Mouse (Mus musculus) E14TG2a.4 (cell line): ENCODE results near the gene Hmg20a.
A peak's percentile ranks its signal among the peaks of the same experiment; 100 is the strongest.

Experiments used
- H3K27me3 ChIP-seq: 2 replicates; pipeline ENCODE4 v1.6.1; 2014; ENCODE audit warnings: low read length, control low read depth; ENCODE audit not compliant: insufficient read depth
- H3K36me3 ChIP-seq: 2 replicates; pipeline ENCODE4 v1.6.1; 2014; ENCODE audit warnings: low read length, control low read depth; ENCODE audit not compliant: insufficient read depth
- H3K4me1 ChIP-seq: replicated peaks from 2 replicates; pipeline ENCODE4 v1.6.1; 2014; ENCODE audit warnings: low read depth, low read length, control low read depth
- H3K4me3 ChIP-seq: replicated peaks from 2 replicates; pipeline ENCODE4 v1.5.1; 2014; ENCODE audit warnings: mild to moderate bottlenecking, low read length
- H3K9me3 ChIP-seq: 2 replicates; pipeline ENCODE4 v1.6.1; 2014; ENCODE audit warnings: low read length, control low read depth
- CTCF ChIP-seq: conservative IDR thresholded peaks from 2 replicates; pipeline ENCODE4 v1.5.1; 2014; ENCODE audit warnings: low read length
- NANOG ChIP-seq: IDR thresholded peaks from 2 replicates; pipeline ENCODE4 v1.6.1; 2014; ENCODE audit warnings: borderline replicate concordance, low read length, mixed read lengths
- POU5F1 ChIP-seq: IDR thresholded peaks from 2 replicates; pipeline ENCODE4 v1.6.1; 2014; ENCODE audit warnings: low read length, borderline replicate concordance

Gene Hmg20a

DNA sequence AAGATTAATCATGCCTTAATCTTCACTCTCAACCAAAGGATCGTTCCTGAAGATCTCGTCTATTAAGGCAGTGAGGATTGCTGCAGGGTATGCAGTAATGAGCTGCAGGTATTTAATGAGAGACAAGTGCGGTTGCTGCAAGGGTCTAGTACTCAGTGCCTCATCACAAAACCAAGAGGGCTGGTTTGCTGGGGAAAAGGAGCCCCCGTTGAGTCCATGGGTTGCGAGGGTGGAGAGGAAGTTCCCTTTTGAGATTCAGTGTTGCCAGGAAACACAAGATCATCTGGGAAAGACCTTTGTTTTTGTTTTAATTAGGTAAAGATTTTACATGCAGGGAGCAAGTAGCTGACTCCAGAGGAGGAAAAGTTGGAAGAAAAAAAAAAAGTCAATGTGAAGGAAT is 86.1 kb downstream of the Hmg20a start:
- H3K27me3 ChIP-seq: no peaks in the 10 kb centered on the region; the same call in 1 of the 2 replicates
- H3K4me1 ChIP-seq: peaks cover 88% of the 10 kb centered on the region
- TF ChIP-seq POU5F1: no peak
- no peak for TF ChIP-seq NANOG
- no peak for TF ChIP-seq CTCF
- H3K9me3 ChIP-seq: no peaks in the 10 kb centered on the region
- H3K36me3 ChIP-seq: no peaks in the 10 kb centered on the region
- H3K4me3 ChIP-seq: no peak overlapping the region

DNA sequence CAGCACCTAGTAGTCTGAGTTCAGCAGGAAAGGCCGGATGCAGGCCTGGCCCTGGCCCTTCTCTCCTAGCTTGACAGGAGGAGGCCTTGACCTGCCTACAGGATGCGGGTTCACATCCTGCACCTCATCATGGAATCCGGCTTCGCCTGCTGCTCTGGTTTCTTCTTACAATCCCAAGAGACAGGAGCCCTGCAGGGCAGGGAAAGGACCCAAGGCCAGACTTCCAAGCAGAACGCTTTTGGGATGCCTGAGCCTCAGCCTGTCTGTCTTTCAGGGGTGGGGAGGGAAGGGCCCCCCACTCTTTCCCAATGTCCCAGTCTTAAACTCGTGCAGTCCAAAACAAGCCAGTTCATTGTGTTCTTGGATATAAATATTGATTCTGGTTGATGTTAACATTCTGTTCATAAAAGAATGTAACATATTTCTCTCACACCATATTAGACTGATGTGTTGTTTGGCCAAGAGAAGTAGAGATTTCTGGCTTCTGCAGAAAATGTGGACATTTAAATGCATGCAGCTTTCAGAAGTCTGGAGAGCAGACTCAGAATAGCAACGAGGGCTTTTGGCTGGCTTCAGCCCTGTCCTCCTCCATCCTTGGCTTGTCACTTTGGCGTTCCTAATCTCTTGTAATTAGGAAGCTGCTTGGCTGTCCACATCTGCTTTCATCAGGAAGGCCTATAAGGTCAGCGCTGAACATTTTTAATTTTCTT is 86.8 kb downstream of the Hmg20a start:
- Histone ChIP-seq H3K4me3 (peak overlapping the region; percentile 78; the same call in 1 of the 2 replicates), H3K27me3 (no peaks in the 10 kb centered on the region; the same call in 1 of the 2 replicates), H3K9me3 (no peaks in the 10 kb centered on the region), H3K36me3 (no peaks in the 10 kb centered on the region), H3K4me1 (peaks cover 84% of the 10 kb centered on the region)
- TF ChIP-seq CTCF: no peak
- no peak for TF ChIP-seq NANOG
- no peak for TF ChIP-seq POU5F1

DNA sequence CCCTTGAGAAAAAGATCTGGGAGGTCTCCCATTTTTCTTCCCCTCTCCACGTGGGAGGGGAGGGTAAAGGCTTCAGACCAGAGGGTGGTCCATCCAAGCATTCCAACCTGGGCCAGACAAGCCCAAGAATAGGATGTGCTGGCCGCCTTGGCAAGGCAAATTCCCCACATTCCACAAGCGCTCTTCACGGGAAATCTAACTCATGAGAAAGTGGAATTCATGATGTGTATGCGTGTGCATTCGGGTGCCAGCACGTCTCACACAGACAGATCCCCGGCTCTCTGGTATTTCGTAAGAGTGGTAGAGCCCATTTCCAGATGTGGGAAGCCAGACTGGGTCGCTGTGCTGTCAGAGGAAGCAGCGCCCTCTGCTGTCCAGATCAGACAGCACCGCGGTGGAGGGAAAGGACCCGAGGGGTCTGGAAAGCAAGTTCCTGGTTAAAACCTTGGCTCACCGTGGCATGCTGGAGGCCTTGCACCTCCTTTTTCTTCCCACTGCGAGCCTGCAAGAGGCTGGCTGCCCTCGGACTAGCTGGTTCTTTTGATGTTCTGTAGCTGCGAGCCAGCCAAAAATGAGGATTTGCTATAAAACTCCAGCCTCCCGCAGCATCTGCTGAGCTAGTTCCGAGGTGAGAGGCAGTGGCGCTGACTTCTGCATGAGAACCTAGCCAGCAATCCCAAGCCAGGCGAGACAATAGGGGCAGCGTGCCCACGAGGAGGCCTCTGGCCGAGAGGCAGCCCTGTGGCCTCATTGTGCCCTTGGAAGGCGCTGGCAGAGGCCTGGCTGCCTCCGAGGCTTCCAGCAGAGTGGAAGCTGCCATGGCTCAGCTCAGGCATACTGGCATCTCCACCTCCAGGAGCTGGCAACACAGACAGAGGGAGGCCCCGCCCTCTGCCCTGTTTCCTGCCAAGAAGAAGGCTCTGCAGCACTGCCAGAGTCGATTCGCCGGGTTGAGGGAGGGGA is 87.7 kb downstream of the Hmg20a start:
- TF ChIP-seq POU5F1 (no peak), CTCF (peak; percentile 81)
- no peaks in the 10 kb centered on the region; the same call in 1 of the 2 replicates for H3K27me3 ChIP-seq
- H3K9me3 ChIP-seq: no peaks in the 10 kb centered on the region
- H3K4me1 ChIP-seq: peaks cover 85% of the 10 kb centered on the region
- H3K4me3 ChIP-seq: peak overlapping the region; percentile 78
- no peaks in the 10 kb centered on the region for H3K36me3 ChIP-seq

DNA sequence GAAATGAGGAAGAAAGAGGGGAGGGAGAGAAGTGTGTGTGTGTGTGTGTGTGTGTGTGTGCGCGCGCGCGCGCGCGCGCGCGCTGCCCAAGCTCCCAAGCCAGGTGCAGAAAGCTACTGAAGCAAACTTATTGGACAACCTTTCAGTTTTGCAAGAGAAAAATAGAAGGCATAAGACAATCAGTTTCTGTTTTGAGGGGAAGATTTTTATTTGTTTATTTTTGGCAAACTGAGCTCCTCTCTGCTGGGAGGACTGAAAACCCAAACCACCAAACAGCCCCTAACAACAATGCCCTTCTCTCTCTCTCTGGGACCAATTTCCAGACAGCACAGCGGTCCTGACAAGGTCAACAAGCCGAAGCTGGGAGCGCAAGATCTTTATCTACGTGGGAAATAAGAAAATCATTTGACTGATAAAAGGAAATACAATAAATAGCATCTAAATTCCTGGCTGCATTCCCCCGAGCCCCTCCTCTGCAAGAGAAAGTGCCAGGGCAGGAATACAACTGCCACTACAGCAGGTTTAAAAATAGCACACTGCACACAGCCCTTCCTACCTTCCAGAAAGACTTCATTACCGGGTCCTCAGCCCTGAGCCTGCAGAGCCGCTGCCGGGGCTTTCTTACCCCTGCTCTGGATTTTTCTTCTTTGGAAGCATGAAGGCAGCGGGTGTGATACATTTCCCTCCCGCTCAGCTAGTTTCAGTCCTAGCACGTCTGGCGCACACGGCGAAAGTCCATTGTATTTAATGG is 88.7 kb downstream of the Hmg20a start:
- Histone ChIP-seq H3K36me3 (no peaks in the 10 kb centered on the region), H3K4me1 (peaks cover 82% of the 10 kb centered on the region), H3K27me3 (no peaks in the 10 kb centered on the region; the same call in 1 of the 2 replicates), H3K4me3 (peak overlapping the region; percentile 78), H3K9me3 (no peaks in the 10 kb centered on the region)
- TF ChIP-seq NANOG (no peak), CTCF (no peak), POU5F1 (no peak)

DNA sequence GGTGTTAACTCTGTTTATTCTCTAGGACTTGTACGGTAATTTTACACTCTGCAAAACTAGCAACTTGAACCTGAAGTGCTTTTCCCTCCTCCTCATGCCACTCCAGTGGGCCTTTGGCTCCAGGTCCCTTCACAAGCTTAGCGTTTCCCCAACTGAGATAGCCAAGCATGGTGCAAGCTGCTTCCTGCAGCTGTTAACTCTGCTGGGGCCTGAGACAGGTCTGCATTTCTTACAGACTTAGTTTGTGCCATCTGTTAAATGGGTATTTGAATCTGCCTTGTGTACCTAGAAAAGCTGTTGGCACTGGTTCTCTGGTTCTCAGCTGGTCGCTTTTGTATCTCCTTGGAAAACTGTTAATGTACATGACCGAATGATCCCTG is 89.3 kb downstream of the Hmg20a start:
- TF ChIP-seq POU5F1 (no peak), CTCF (no peak), NANOG (no peak)
- Histone ChIP-seq H3K9me3 (no peaks in the 10 kb centered on the region), H3K36me3 (no peaks in the 10 kb centered on the region), H3K27me3 (no peaks in the 10 kb centered on the region; the same call in 1 of the 2 replicates), H3K4me1 (peaks cover 79% of the 10 kb centered on the region), H3K4me3 (peak overlapping the region; percentile 78)

DNA sequence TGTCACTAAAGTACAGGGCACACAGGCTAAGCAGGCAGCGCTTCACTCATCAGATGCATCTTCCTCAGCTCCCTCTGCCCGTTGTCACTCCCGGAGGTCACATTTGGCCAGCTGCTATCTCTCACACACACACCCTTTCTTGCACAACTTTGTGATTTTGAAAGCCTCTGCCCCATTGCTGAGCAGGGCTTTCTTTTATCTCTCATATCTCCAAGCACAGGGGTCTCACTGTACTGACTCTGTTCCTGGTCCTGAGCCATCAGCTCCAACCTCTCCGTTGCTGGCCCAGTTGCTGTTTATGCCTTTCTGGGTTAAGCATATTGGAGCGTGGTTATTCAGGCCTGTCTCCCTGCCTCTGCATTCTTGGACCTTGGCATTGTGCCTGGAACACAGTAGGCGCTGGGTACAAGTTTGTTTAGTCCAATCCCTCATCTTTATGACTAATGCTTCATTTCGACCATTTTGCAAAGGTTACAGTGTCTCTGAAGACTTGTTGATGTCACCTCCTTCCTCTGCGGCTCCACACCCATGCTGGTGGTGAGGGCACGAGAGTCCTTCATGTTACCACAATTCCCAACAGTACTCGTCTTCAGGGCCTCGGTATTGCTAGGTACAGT is 90.5 kb downstream of the Hmg20a start:
- no peak for TF ChIP-seq NANOG
- no peak for TF ChIP-seq POU5F1
- no peak for TF ChIP-seq CTCF
- Histone ChIP-seq H3K4me3 (no peak overlapping the region), H3K27me3 (no peaks in the 10 kb centered on the region; the same call in 1 of the 2 replicates), H3K9me3 (no peaks in the 10 kb centered on the region), H3K4me1 (peaks cover 79% of the 10 kb centered on the region), H3K36me3 (no peaks in the 10 kb centered on the region)

DNA sequence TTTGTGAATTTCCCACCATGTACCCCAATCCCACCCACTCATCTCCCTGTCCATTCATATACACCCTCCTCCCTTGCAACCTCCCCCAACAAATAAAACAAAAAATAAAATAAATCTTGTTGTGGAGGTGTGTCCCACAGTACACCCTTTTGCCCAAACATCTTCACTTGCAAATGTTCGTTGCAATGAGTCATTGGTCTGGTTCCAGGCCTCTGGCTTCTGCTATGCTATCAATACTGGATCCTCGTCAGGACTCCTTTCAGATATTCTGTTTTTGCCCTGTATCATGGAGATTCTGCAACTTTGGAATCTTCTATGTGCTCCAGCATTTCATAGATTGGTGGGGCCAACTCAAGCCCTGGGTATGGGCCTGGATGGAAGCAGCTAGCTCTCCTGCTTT is 91.9 kb downstream of the Hmg20a start:
- H3K27me3 ChIP-seq: no peaks in the 10 kb centered on the region; the same call in 1 of the 2 replicates
- no peak for TF ChIP-seq NANOG
- no peak for TF ChIP-seq CTCF
- TF ChIP-seq POU5F1: no peak
- H3K36me3 ChIP-seq: no peaks in the 10 kb centered on the region
- H3K4me1 ChIP-seq: peaks cover 69% of the 10 kb centered on the region
- H3K9me3 ChIP-seq: no peaks in the 10 kb centered on the region
- H3K4me3 ChIP-seq: no peak overlapping the region

DNA sequence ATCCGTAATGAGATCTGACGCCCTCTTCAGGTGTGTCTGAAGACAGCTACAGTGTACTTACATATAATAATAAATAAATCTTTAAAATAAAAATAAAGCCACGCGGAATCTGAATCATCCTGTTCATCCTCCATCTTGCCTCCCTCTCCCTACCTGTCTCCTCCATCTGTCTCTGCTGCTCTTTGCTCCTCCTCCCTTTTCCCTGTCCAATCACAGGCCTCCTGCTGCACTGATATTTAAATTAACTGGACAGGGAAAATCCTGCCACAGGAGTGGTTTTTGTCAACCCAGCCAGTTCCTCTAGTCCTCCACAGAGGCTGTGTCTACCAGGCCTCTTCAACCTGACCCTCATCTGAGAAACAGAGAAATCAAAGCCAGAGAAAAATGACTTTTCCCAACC is 94.1 kb downstream of the Hmg20a start:
- Histone ChIP-seq H3K9me3 (no peaks in the 10 kb centered on the region), H3K4me3 (no peak overlapping the region; the same call in 1 of the 2 replicates), H3K27me3 (no peaks in the 10 kb centered on the region), H3K4me1 (peaks cover 61% of the 10 kb centered on the region), H3K36me3 (no peaks in the 10 kb centered on the region)
- TF ChIP-seq POU5F1 (no peak), NANOG (no peak)
